Mouse (Mus musculus): ENCODE measurements around the gene Dnajb4. TPM values are rescaled to one million over a fixed set of nuclear protein-coding genes. Genes with fewer than 3 reads are reported as not detected.

Gene Dnajb4
- polyA plus RNA-seq, 1 experiment from 2014 or later, result 36.3 TPM

DNA sequence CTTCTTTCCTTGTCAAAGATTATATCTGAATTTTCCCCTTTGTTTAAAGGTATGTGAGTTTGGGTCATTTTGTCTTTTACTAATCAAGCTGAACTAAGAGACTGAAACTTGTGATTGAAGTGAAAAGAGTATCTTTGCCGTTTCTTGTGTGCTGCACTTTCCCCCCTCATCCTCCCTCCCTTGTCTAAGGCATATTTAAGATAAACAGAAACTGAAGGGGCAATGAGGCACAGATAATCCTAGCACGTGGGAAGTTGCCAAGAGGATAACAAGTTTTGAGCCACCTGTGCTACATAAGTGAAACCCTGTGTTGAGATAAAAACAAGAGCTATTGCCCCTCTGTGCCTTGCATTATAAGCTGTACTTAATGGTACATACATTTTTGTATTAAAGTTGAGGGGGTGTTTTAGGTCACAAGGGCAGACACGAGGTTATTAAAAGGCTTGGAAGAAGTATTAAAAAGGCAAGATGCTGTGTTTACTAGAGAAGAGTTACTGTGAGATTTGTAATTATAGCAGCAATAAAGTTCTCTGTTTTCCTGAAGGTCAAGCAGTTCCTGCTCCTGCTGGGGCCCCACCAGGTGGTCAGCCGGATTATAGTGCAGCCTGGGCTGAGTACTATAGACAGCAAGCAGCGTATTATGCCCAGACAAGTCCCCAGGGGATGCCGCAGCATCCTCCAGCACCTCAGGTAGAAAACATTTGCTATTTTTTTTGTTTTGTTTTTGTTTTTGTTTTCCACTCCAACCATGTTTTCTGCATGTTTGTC, 21.4 kb upstream of the Dnajb4 start:
- Histone ChIP-seq H3K4me3 (no peak overlapping the region), H3K36me3 (peaks cover 85% of the 10 kb centered on the region), H3K4me1 (peaks cover 24% of the 10 kb centered on the region), H3K27me3 (replicated peaks) (no peaks in the 10 kb centered on the region), H3K27ac (no peak overlapping the region), H3K9ac (no peak overlapping the region), H3K9me3 (replicated peaks) (no peaks in the 10 kb centered on the region), H3K4me2 (no peak overlapping the region)
- peak; percentile 86 for ATAC-seq
- 61% methylated on average over 6 of the region's 6 CpGs for WGBS (ENCODE audit: insufficient replicate concordance)

DNA sequence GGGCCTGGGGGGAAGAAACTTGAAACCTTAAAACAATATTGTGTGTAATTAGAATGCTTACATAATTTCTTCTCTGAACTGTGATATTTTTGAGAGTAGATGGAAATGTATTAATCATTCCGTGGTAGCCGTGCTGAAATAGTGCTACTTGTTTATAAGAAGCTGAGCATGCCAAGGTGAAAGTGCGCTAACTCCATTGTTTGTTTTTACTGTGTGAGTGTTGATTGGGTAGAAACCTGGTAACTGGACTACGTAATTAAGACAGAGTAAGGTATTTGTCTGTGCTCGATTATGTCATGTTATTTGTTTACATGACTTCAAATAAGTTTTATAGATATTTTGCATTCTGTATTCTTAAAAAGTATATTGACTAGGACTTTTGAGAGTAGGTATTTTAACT, 19.2 kb upstream of the Dnajb4 start:
- no peak for ATAC-seq

GRCm38 (mm10) chr3:152228843-152229242, 18.7 kb upstream of the Dnajb4 start:
- peaks cover 24% of the 10 kb centered on the region for H3K4me1 ChIP-seq
- ATAC-seq, result no peak
- no peak overlapping the region for H3K4me3 ChIP-seq
- no peaks in the 10 kb centered on the region for H3K9me3 ChIP-seq (replicated peaks)
- H3K9ac ChIP-seq, result no peak overlapping the region
- no peak overlapping the region for H3K4me2 ChIP-seq
- peaks cover 91% of the 10 kb centered on the region for H3K36me3 ChIP-seq
- H3K27ac ChIP-seq, result no peak overlapping the region
- 74% methylated on average over 7 of the region's 7 CpGs for WGBS (ENCODE audit: insufficient replicate concordance)
- H3K27me3 ChIP-seq (replicated peaks), result no peaks in the 10 kb centered on the region

More for the DNA sequence above, 19.2 kb upstream of the Dnajb4 start:
- 88% methylated on average over 5 of the region's 5 CpGs for WGBS (ENCODE audit: insufficient replicate concordance)
- Histone ChIP-seq H3K27ac (no peak overlapping the region), H3K27me3 (replicated peaks) (no peaks in the 10 kb centered on the region), H3K9ac (no peak overlapping the region), H3K4me1 (peaks cover 24% of the 10 kb centered on the region), H3K36me3 (peaks cover 91% of the 10 kb centered on the region), H3K9me3 (replicated peaks) (no peaks in the 10 kb centered on the region), H3K4me2 (no peak overlapping the region), H3K4me3 (no peak overlapping the region)

DNA sequence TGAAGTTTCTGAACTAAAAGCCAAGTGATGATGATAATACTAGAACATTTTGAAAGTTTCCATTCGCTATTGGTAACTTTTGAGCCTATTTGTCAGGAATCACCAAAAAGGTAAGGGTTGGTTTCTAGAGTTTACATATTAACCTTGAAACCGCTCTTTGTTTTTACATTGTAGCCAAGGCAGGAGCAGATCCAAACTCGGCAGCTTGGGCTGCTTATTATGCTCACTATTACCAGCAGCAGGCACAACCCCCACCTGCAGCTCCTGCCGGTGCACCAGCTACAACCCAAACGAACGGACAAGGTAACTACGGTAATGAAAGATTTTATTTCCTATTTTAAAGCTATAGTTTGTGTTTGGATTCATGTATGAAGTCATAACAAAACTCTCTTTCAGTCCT, 15.8 kb upstream of the Dnajb4 start:
- H3K9ac ChIP-seq, result no peak overlapping the region
- H3K4me1 ChIP-seq, result peaks cover 14% of the 10 kb centered on the region; the same call in 1 of the 2 replicates
- H3K9me3 ChIP-seq (replicated peaks), result no peaks in the 10 kb centered on the region
- H3K36me3 ChIP-seq, result peaks cover 96% of the 10 kb centered on the region
- 88% methylated on average over 7 of the region's 7 CpGs for WGBS (ENCODE audit: insufficient replicate concordance)
- no peak overlapping the region for H3K4me3 ChIP-seq
- ATAC-seq, result no peak
- H3K27ac ChIP-seq, result no peak overlapping the region
- H3K27me3 ChIP-seq (replicated peaks), result no peaks in the 10 kb centered on the region
- H3K4me2 ChIP-seq, result no peak overlapping the region

GRCm38 (mm10) chr3:152224918-152225317, 14.8 kb upstream of the Dnajb4 start:
- Histone ChIP-seq H3K4me2 (no peak overlapping the region), H3K27me3 (replicated peaks) (no peaks in the 10 kb centered on the region), H3K9ac (no peak overlapping the region), H3K9me3 (replicated peaks) (no peaks in the 10 kb centered on the region), H3K27ac (no peak overlapping the region), H3K4me1 (peaks cover 9% of the 10 kb centered on the region; the same call in 1 of the 2 replicates), H3K36me3 (peaks cover 97% of the 10 kb centered on the region), H3K4me3 (no peak overlapping the region)
- no peak for ATAC-seq

DNA sequence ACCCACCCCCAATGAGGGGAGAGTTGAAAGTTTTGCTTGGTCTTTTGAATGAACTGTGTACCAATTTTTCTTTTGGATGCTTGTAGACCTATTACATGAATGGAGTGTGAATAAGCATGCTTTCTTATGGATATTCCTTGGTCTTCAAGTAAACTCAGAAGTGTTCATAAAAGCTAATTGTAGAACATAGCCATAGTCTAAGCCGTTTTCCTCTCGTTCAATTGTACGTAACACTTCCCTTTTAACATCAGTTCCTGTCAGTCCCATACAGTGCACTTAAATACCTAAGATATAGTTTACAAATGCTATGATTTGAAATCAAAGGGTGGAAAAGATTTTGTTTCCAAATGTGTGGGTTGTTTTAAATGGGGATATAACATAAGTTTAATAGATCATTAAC, 3.3 kb upstream of the Dnajb4 start:
- no peaks in the 10 kb centered on the region for H3K27me3 ChIP-seq (replicated peaks)
- no peaks in the 10 kb centered on the region for H3K9me3 ChIP-seq (replicated peaks)
- H3K4me2 ChIP-seq, result peak overlapping the region; percentile 88
- H3K27ac ChIP-seq, result no peak overlapping the region
- H3K4me1 ChIP-seq, result peaks cover 27% of the 10 kb centered on the region
- H3K36me3 ChIP-seq, result peaks cover 55% of the 10 kb centered on the region
- 36% methylated on average over 3 of the region's 3 CpGs for WGBS (ENCODE audit: insufficient replicate concordance)
- H3K9ac ChIP-seq, result 0 out of 2 replicates have a peak overlapping the region, but pooled peaks have one; percentile 99
- peak overlapping the region; percentile 95 for H3K4me3 ChIP-seq
- ATAC-seq, result no peak

- peak overlapping the region; percentile 95 for H3K4me3 ChIP-seq
- peaks cover 42% of the 10 kb centered on the region for H3K4me1 ChIP-seq
- peak overlapping the region; percentile 95 for H3K27ac ChIP-seq
- no peaks in the 10 kb centered on the region for H3K9me3 ChIP-seq (replicated peaks)
- no peaks in the 10 kb centered on the region for H3K27me3 ChIP-seq (replicated peaks)
- H3K9ac ChIP-seq, result peak overlapping the region; percentile 99
- H3K4me2 ChIP-seq, result peak overlapping the region; percentile 88
- H3K36me3 ChIP-seq, result peaks cover 48% of the 10 kb centered on the region
- 3% methylated on average over 7 of the region's 7 CpGs for WGBS (ENCODE audit: insufficient replicate concordance)
- ATAC-seq, result no peak
Observed at GRCm38 (mm10) chr3:152211731-152212279, 1.7 kb upstream of the Dnajb4 start.

DNA sequence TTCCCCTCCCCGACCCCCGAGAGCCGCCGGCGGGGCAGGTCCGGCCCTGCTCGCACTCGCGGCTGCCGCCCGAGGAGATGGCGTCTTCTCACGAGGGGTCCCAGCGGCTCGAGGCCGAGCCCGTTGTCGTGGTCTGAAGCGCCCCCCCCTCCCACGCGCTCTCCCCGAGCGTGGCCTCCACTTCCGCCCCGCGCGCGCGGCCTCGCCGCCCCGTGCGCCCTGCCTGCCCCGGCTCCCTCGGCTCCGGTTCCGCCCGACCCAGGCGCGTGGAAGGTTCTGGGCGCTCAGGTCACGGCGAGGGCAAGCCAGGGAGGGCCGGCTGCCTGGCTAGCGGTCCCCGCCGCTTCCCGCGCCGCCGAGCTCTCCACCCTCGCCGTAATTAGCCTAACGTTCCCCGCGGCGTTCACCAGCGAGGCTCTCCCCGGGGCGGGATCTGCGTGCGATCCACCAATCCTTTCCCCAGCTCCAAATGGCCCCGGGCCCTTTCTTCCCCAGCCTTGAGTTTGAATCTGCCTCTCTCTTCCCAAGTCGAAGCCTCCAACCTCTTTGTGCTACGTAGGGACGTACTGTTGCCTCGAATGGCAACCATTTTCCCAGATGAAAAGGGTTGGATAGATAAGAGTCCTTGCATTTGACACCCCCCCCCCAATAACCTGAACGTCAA, 758 bp upstream of the Dnajb4 start:
- H3K27me3 ChIP-seq (replicated peaks), result no peaks in the 10 kb centered on the region
- H3K9ac ChIP-seq, result peak overlapping the region; percentile 99
- H3K4me1 ChIP-seq, result peaks cover 46% of the 10 kb centered on the region
- H3K4me2 ChIP-seq, result peak overlapping the region; percentile 88
- H3K9me3 ChIP-seq (replicated peaks), result no peaks in the 10 kb centered on the region
- H3K27ac ChIP-seq, result peak overlapping the region; percentile 95
- peak overlapping the region; percentile 95 for H3K4me3 ChIP-seq
- WGBS (ENCODE audit: insufficient replicate concordance), result 1% methylated on average over 67 of the region's 68 CpGs
- ATAC-seq, result peak; percentile 50
- peaks cover 39% of the 10 kb centered on the region for H3K36me3 ChIP-seq

DNA sequence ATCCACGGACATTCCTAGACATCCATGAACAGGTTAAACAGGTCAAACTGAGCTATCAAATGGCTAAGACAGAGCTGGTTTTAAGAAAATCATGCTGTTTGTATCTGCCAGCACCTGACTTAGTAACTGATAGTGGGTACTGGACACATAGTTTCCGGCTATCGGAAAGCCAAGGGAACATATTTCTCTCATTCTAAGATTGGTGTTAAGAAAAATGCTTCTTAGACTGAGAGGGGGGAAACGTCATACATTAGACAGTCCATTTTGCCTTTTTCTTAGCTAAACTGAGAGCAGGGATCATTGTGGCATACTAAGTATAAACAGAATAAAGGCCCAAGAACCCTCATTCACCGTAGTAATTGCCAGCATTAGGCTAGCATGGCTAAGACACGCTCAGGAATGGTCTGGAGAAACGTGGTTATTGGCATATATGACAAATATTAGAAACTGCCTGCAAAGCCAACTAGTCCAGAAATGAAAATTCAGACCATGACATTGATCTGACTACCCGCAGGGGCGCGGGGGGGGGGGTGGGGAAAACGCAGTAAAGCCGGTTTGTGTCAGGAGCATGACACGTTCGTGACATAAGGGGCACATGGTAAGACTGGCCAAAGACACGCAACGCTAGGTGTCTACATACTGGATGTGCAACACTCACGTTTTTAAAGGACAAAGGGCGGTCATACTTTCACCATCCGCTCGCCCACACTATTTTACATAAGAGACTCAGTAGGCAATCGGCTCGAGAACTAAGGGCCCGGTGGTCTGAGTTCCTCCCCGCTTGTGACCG, 730 bp downstream of the Dnajb4 start:
- H3K4me1 ChIP-seq, result peaks cover 50% of the 10 kb centered on the region
- H3K36me3 ChIP-seq, result peaks cover 26% of the 10 kb centered on the region
- ATAC-seq, result peak; percentile 22
- no peaks in the 10 kb centered on the region for H3K27me3 ChIP-seq (replicated peaks)
- peak overlapping the region; percentile 86 for H3K4me2 ChIP-seq
- H3K9ac ChIP-seq, result peak overlapping the region; percentile 99
- H3K4me3 ChIP-seq, result peak overlapping the region; percentile 95
- peak overlapping the region; percentile 97 for H3K27ac ChIP-seq
- no peaks in the 10 kb centered on the region for H3K9me3 ChIP-seq (replicated peaks)
- WGBS (ENCODE audit: insufficient replicate concordance), result 5% methylated on average over 25 of the region's 25 CpGs

DNA sequence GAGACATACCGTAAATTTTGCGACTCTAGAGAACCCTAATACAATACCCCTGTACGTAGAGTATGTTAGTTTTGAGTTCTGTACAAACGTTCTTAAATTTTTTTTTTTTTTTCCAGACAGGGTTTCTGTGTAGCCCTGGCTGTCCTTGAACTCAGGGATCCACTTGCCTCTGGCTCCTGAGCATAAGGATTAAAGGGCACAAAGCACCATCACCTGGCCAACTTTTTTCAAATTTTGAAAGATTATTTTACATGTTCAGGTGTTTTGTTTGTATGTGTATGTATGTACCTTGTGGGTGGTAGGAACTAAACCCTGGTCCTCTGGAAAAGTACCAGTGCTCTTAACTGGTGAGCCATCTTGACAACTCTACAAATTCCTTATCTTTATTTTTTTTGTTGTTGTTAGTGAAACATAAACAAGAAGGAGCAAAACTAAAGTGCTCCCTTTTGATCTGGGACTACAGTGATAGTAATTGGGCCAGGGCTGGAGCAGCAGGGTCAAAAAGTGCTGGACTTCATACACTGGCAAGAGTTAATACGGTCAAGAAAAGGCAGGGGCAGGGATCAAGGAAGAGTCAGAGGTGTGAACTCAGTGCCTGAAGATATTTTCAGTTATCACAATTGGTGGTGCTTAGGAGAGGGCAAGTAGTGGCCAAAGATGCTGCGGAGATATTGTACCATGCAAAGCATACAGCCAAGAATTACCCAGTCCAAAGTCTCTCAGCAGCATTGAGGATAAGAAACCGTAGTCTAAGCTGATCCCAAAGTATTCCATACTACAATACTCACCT, 1.8 kb downstream of the Dnajb4 start:
- no peak overlapping the region for H3K9ac ChIP-seq
- H3K9me3 ChIP-seq (replicated peaks), result no peaks in the 10 kb centered on the region
- no peak for ATAC-seq
- 85% methylated on average over 7 of the region's 7 CpGs for WGBS (ENCODE audit: insufficient replicate concordance)
- peaks cover 58% of the 10 kb centered on the region for H3K4me1 ChIP-seq
- peaks cover 24% of the 10 kb centered on the region for H3K36me3 ChIP-seq
- peak overlapping the region; percentile 95 for H3K4me3 ChIP-seq
- H3K27ac ChIP-seq, result peak overlapping the region; percentile 7; the same call in 1 of the 2 replicates
- no peaks in the 10 kb centered on the region for H3K27me3 ChIP-seq (replicated peaks)
- peak overlapping the region; percentile 86 for H3K4me2 ChIP-seq

DNA sequence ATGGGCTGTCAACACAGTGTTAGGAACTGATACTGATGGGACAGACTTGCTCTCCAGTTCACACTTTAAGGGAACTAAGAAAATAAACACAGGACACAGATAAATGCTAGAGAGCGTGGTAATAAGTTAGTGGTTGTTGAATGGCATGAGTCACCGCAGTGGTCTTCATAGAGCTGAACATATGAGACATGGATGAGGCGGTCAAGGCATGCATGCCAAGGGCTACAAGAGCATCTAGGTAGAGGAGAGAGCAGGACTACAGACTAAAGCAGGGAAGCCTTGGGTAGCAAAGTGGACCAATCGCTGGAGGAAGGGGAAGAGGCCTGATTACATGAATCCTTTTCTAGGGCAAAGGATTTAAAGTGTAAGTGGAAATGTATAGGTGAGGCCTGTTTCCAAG, 2.9 kb downstream of the Dnajb4 start:
- no peak overlapping the region for H3K9ac ChIP-seq
- H3K4me1 ChIP-seq, result peaks cover 46% of the 10 kb centered on the region
- ATAC-seq, result no peak
- H3K9me3 ChIP-seq (replicated peaks), result no peaks in the 10 kb centered on the region
- no peak overlapping the region for H3K4me2 ChIP-seq
- peaks cover 13% of the 10 kb centered on the region for H3K36me3 ChIP-seq
- WGBS (ENCODE audit: insufficient replicate concordance), result 89% methylated on average over 4 of the region's 4 CpGs
- H3K27me3 ChIP-seq (replicated peaks), result no peaks in the 10 kb centered on the region
- no peak overlapping the region for H3K4me3 ChIP-seq
- no peak overlapping the region for H3K27ac ChIP-seq

Measured in liver, embryonic 12.5 days (tissue).